Mouse (Mus musculus): ENCODE results near the gene Tgfb1i1.

Tgfb1i1 gene

DNA sequence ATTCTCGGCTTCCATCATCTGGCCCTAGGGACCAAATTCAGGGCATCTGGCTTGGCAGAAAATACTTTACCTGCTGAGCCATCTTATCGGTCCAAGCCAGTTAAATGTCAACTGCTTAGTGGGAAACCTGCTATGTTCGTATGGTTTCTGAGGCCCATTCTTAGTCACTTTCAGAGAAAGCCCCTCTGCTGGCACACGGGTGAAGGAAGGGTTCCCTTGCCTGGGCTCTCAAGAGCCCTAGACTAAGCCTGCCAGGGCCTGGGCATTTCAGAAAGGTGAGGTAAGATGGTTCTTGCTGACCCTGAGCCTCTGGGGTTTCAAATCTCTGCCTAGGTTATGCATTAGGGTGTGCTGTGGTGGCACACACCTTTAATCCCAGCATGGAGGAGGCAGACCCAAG lies 1.1 kb upstream of the Tgfb1i1 start:
- no peak for DNase-seq

DNA sequence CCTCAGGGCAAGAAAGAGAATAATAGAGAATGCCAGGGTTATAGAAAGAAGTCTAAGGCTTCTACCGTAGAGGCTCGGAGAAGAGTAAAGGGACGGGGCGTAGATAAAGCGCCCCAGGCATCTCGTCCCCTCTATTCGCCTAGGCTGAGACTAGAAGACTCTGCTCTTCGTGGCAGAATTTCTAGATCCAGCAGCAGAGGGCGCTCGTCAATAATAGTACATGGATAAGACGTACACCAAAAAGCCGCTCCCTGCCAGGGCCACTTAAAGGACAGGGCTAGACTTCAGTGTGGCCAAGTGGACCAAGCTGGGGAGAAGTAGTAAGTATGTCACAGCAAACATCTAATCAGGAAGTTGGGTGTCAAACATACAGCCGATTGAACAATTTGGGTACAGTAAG lies 831 bp downstream of the Tgfb1i1 start:
- peak; percentile 85 for DNase-seq

GRCm38 (mm10) chr7:128248081-128249042 lies 1.8 kb downstream of the Tgfb1i1 start:
- no peak for DNase-seq

DNA sequence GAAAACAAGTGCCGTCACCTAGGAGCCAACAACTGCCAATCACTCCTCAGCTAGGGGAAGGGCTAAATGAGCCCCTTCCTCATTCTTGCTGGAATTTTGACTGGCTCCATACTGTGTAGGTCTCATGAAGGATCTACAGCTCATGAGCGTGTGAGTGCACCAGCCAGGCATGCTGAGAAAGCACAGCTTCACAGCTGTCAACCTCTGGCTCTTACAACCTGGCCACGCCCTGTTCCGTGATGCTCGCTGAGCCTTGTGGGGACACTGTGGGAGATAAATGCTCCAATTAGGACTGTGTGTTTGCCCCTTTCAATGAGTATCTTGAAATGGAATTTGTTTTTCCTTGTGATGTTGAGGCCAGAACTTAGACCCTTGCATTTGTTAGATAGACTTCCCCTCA lies 3.4 kb downstream of the Tgfb1i1 start:
- no peak for DNase-seq

GRCm38 (mm10) chr7:128251946-128252345 lies 5.3 kb downstream of the Tgfb1i1 start:
- no peak for DNase-seq

DNA sequence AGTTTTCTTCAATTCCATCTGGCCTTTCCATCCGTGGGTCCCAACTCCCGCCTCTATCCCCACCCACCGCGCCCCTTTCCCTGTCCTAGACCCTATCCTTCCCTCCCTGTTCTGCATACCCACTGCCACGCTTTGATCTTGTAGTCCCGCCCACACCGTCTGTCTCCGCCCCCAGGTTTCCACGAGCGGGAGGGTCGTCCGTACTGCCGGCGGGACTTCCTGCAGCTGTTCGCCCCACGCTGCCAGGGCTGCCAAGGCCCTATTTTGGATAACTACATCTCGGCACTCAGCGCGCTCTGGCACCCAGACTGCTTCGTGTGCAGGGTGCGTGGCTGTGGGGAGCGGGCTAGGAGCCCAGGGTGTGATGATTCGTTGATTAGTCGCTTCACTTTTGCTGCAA lies 6.0 kb downstream of the Tgfb1i1 start:
- DNase-seq: peak; percentile 85

DNA sequence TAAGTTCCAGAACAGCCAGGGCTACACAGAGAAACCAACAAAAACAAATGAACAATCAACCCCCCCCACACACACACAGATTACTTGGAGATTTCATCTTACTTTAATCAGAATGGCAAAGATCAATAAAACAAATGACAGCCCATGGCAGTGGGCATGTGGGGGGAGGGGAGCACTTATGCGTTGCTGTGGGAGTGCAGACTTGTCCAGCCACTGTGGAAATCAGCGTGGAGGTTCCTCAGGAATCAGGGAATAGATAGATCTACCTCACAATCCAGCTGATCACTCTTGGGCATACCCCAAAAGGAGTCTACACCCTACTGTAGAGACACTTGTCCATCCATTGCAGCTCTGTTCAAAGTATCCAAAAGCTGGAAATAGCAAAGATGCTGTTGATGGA lies 8.4 kb downstream of the Tgfb1i1 start:
- DNase-seq: no peak

DNA sequence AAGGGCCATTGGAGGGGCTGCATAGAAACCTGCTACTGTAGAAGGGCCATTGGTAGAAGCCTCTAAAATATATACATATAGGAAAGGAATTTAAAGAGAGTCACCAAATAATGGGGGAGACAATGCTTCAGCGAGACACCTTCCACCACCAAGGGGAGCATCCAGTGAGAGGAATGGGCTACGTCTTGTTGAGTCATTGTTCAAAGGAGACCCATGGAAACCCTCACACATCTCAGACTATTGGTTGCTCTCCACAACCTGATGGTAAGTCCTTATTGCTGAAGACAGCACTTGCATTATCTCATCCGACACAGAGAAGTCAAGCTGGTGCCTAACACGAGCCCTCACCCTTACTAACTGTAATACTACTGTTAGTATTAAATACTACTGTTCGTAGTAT lies 9.1 kb downstream of the Tgfb1i1 start:
- no peak for DNase-seq

DNA sequence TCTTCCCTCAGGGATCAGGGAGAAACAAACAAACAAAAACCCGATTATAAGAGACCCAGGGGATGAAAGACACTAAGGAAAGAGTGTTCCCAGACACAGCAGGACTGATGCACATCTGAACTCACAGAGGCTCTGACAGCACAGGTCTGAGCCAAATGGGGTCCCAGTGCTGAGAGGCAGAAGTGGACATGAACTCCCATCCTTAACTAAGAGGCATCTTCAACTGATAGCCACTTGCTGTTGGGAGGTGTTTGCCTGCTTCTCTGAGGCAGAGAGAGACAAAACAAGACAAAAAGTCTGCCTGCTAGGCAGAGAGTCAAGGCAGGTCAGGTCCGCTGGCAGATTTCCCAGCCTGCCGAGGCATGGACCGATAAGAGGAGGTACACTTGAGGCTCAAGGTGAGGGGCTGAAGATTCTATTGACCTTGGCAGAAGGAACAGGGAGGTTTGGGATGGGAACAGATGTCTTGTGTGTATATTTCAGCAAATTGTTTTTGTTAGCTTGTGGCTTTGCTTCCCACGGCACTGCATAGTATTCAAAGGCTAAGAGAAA lies 10.2 kb downstream of the Tgfb1i1 start:
- DNase-seq: no peak

DNA sequence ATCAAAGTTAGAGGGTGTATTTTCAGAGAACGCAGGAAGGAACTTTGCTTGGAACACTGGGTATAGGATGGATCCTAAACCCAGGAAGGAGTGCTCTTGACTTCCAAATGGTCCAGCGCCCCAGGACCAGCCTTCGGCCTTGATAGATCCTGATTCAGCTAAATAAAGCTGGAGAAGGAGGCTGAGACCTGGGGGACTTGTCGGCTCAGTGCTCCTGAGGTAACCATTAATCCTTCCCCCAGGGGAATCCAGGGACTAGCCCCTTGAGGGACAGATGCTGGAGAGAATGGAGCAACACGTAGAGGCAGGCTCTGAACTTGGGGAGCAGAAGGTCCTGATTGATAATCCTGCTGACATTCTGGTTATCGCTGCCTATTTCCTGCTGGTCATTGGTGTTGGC lies 18.8 kb downstream of the Tgfb1i1 start, which contains the start of gene Slc5a2:
Gene Slc5a2, plus strand, starts transcription at position 247 of the 400 bp plus-strand sequence.
- no peak for DNase-seq

- no peak for DNase-seq
Measured at GRCm38 (mm10) chr7:128266056-128266455, 19.4 kb downstream of the Tgfb1i1 start.

DNA sequence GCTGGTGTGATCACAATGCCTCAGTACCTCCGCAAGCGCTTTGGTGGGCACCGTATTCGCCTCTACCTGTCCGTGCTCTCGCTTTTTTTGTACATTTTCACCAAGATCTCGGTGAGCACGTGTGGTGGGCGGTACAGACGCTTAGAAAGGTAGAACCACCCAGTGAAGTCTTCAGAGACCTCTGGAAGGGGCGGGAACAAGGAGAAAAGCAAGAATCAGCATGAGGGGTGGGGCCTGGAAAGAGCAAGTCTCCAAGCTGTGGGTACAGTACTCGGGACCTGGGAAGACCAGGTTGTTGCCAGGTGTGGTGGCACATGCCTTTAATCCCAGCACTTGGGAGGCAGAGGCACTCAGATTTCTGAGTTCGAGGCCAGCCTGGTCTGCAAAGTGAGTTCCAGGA lies 20.8 kb downstream of the Tgfb1i1 start:
- no peak for DNase-seq

- DNase-seq: no peak
Measured at GRCm38 (mm10) chr7:128267813-128268212, 21.2 kb downstream of the Tgfb1i1 start.

DNA sequence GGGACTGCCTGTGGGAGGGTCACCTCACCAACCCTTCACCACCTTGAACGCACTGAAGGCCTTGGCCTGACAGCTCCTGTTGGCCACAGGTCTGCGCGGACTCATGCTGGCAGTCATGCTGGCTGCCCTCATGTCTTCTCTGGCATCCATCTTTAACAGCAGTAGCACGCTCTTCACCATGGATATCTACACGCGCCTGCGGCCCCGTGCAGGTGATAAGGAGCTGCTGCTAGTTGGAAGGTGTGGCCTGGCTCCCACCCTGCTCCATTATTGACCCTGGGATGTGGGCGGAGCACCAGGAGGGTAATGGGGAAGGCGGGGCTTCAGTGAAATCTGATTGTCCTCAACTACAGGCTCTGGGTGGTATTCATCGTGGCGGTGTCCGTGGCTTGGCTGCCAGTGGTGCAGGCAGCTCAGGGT lies 23.8 kb downstream of the Tgfb1i1 start:
- DNase-seq: no peak

DNA sequence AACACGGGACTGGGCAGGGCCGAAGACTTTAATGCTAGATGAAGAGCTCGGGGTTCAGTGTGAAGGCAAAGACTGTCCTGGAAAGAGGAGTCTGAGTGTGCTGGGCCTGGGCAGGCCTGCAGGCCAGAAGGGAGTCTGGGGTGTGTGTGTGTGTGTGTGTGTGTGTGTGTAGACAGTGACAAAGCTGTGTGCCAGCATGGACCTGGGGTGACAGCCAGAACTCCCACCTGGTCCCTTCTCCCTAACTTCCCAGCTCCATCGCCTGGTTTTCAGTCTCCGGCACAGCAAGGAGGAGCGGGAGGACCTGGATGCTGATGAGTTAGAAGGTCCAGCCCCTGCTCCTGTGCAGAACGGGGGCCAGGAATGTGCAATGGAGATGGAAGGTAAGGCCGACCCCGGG lies 24.9 kb downstream of the Tgfb1i1 start:
- no peak for DNase-seq

- no peak for DNase-seq
Measured at GRCm38 (mm10) chr7:128276051-128276450, 29.4 kb downstream of the Tgfb1i1 start.

GRCm38 (mm10) chr7:128279750-128280149 lies 33.1 kb downstream of the Tgfb1i1 start:
- no peak for DNase-seq

- DNase-seq: no peak
Measured at GRCm38 (mm10) chr7:128281765-128282164, 35.2 kb downstream of the Tgfb1i1 start.

DNA sequence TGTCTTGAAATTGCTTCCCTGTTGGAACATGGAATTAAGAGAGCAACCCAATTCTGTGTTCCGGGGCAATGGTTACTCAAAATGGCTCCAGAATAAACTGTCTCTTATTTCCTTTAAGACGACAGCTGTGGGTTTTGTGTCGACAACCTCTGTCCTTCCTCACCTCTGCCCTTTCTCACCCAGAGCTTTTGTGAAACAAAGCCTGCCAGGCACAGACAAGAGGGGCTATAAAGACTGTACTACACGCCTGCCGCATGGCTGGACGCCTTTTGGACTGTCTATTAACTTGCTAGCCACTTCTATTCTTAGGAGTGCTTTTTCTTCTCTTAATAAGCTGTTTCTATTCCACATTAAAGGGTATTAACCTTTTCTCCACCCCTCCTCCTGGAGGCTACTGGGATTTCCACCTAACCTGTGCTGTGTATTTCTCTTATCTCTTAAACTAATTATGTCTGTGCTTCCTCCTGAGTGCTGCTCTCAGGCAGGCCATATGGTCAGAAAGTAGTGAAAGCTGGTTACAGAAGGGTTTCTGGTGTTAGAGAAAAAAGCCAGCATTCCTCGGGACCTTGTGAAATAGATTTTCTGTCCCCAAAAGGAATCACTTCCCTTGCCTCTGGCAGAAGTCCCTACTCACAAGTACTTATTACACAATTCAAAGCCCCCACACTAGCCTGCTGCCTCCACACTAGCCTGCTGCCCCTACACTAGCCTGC lies 36.1 kb downstream of the Tgfb1i1 start:
- no peak for DNase-seq

- DNase-seq: no peak
Measured at GRCm38 (mm10) chr7:128284047-128284446, 37.4 kb downstream of the Tgfb1i1 start.

GRCm38 (mm10) chr7:128285060-128285459 lies 38.4 kb downstream of the Tgfb1i1 start:
- DNase-seq: no peak

- DNase-seq: no peak
Measured at GRCm38 (mm10) chr7:128288923-128289544, 42.4 kb downstream of the Tgfb1i1 start.

DNA sequence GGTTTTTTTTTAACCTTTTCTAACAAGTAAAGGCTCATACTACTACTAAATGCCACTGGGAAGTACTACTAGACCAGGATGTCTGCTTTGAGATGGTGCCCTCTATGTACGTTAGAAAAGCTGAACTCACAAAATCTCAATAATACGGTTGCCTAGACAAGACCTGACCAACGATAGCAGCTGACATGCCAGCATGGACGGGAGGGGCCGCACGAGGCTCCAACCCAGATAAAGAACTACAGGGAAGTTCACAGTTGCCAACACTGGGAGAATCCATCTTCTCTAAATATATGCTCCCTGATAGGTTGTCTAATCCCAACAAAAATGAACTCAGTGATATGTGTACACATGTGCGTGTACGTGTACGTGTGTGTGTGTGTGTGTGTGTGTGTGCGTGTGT lies 48.2 kb downstream of the Tgfb1i1 start:
- DNase-seq: no peak

Measured in right cerebral cortex, adult 18-20 months (tissue).